Mouse (Mus musculus) myocyte (in vitro differentiated cells): ENCODE results near the gene Tlcd2. TPM values are rescaled to one million over a fixed set of nuclear protein-coding genes. Genes with fewer than 3 reads are reported as not detected.

Source experiments
- H3K27me3 ChIP-seq: one replicate; pipeline ENCODE4 v1.6.1; 2011; ENCODE audit not compliant: control insufficient read depth, insufficient read depth, insufficient read length
- H3K36me3 ChIP-seq: one replicate; pipeline ENCODE4 v1.6.1; 2011; ENCODE audit not compliant: control insufficient read depth, insufficient read depth
- H3K4me2 ChIP-seq: one replicate; pipeline ENCODE4 v1.6.1; 2011; ENCODE audit warnings: low read depth, control low read depth
- H3K4me3 ChIP-seq: one replicate; pipeline ENCODE4 v1.5.1; 2011; ENCODE audit warnings: mild to moderate bottlenecking, control low read depth, moderate library complexity
- H3K79me2 ChIP-seq: one replicate; pipeline ENCODE4 v1.6.1; 2011; ENCODE audit not compliant: control insufficient read depth, insufficient read depth
- H3ac ChIP-seq: one replicate; pipeline ENCODE4 v1.6.1; 2011; ENCODE audit not compliant: control insufficient read depth, insufficient read length
- CEBPB ChIP-seq: IDR thresholded peaks from 2 replicates; pipeline ENCODE4 v1.6.1; 2011; ENCODE audit warnings: mild to moderate bottlenecking, moderate library complexity; ENCODE audit not compliant: poor library complexity, insufficient read depth, severe bottlenecking
- E2F4 ChIP-seq: IDR thresholded peaks from one replicate; pipeline ENCODE4 v1.6.1; 2011; ENCODE audit warnings: mild to moderate bottlenecking, control low read depth, moderate library complexity; ENCODE audit not compliant: insufficient read depth
- MAX ChIP-seq: IDR thresholded peaks from one replicate; pipeline ENCODE4 v1.6.1; 2011; ENCODE audit warnings: low read depth, mild to moderate bottlenecking, control low read depth
- MYOD1 ChIP-seq, 3 experiments: IDR thresholded peaks; one replicate each; pipeline ENCODE4 v1.6.1; 2011; ENCODE audit warnings: control low read depth in 2 of 3, low read depth in 2 of 3, mild to moderate bottlenecking in 2 of 3, moderate library complexity in 1 of 3; ENCODE audit not compliant: insufficient read length in 2 of 3, control insufficient read depth in 1 of 3
- MYOG ChIP-seq, 3 experiments: IDR thresholded peaks; one replicate each; pipeline ENCODE4 v1.6.1; 2011; ENCODE audit warnings: control low read depth in 2 of 3, low read depth in 2 of 3, mild to moderate bottlenecking in 2 of 3; ENCODE audit not compliant: insufficient read length in 2 of 3, control insufficient read depth in 1 of 3, insufficient read depth in 1 of 3
- POLR2A ChIP-seq: IDR thresholded peaks from one replicate; pipeline ENCODE4 v1.6.1; 2011; ENCODE audit warnings: low read depth, mild to moderate bottlenecking, control low read depth, moderate library complexity; ENCODE audit not compliant: insufficient read length
- POLR2AphosphoS2 ChIP-seq: IDR thresholded peaks from one replicate; pipeline ENCODE4 v1.6.1; 2011; ENCODE audit warnings: low read depth, control low read depth; ENCODE audit not compliant: insufficient read length
- REST ChIP-seq: IDR thresholded peaks from one replicate; pipeline ENCODE4 v1.6.1; 2011; ENCODE audit warnings: mild to moderate bottlenecking, control low read depth, moderate library complexity; ENCODE audit not compliant: insufficient read depth, insufficient read length
- SRF ChIP-seq: IDR thresholded peaks from one replicate; pipeline ENCODE4 v1.6.1; 2011; ENCODE audit warnings: low read depth; ENCODE audit not compliant: control insufficient read depth, insufficient read length
- TCF12 ChIP-seq: IDR thresholded peaks from one replicate; pipeline ENCODE4 v1.6.1; 2011; ENCODE audit warnings: mild to moderate bottlenecking, control low read depth; ENCODE audit not compliant: poor library complexity, insufficient read depth, severe bottlenecking
- TCF3 ChIP-seq: IDR thresholded peaks from one replicate; pipeline ENCODE4 v1.6.1; 2011; ENCODE audit warnings: low read depth, control low read depth; ENCODE audit not compliant: insufficient read length
- USF1 ChIP-seq: IDR thresholded peaks from one replicate; pipeline ENCODE4 v1.6.1; 2011; ENCODE audit warnings: low read depth, mild to moderate bottlenecking, control low read depth, moderate library complexity
- polyA plus RNA-seq: library from polyadenylated mRNA; unstranded; fragments of >200 nt; fragmentation: generic; extraction: Trizol; gene quantifications from one replicate; pipeline ENCODE4 v1.2.1, GENCODE M21; 2012; ENCODE audit warnings: missing spikeins

The Tlcd2 gene
- polyA plus RNA-seq, 1 experiment = 2.9 TPM

- no peak for TF ChIP-seq TCF3
- TF ChIP-seq MAX = no peak
- no peak for TF ChIP-seq E2F4
- TF ChIP-seq USF1 = no peak
- TF ChIP-seq REST = no peak
- TF ChIP-seq MYOD1 (IDR thresholded peaks at IDR 0.05; ENCODE audit: control insufficient read depth in 1 of 3, insufficient read length in 2 of 3, low read depth in 2 of 3) = no peak
- H3K4me3 ChIP-seq = no peak within 1 kb of the TSS
- H3K4me2 ChIP-seq = no peak within 1 kb of the TSS
- no peaks in the 10 kb centered on the region for H3K79me2 ChIP-seq
- peaks cover 17% of the 10 kb centered on the region for H3K36me3 ChIP-seq
- no peaks in the 10 kb centered on the region for H3K27me3 ChIP-seq
- H3ac ChIP-seq = no peak within 1 kb of the TSS
Observed at GRCm38 (mm10) chr11:75439363-75439762, 22.2 kb upstream of the Tlcd2 start, which contains the start of gene Serpinf2. TSS of gene Serpinf2 (minus strand) at chr11:75439591.

- Histone ChIP-seq H3K36me3 (peaks cover 17% of the 10 kb centered on the region), H3K79me2 (no peaks in the 10 kb centered on the region), H3K27me3 (no peaks in the 10 kb centered on the region), H3ac (no peak overlapping the region), H3K4me3 (no peak overlapping the region), H3K4me2 (no peak overlapping the region)
- TF ChIP-seq MAX = no peak
- no peak for TF ChIP-seq REST
- TF ChIP-seq USF1 = no peak
- TF ChIP-seq SRF = no peak
- no peak for TF ChIP-seq MYOD1 (IDR thresholded peaks at IDR 0.05; ENCODE audit: control insufficient read depth in 1 of 3, insufficient read length in 2 of 3, low read depth in 2 of 3)
- no peak for TF ChIP-seq MYOG (IDR thresholded peaks at IDR 0.05; ENCODE audit: control insufficient read depth in 1 of 3, insufficient read depth in 1 of 3, insufficient read length in 2 of 3, low read depth in 2 of 3)
- no peak for TF ChIP-seq POLR2AphosphoS2
- TF ChIP-seq TCF3 = no peak
- TF ChIP-seq TCF12 = no peak
- no peak for TF ChIP-seq CEBPB
- no peak for TF ChIP-seq E2F4
- no peak for TF ChIP-seq POLR2A
Observed at GRCm38 (mm10) chr11:75439951-75440350, 21.6 kb upstream of the Tlcd2 start.

- Histone ChIP-seq H3ac (no peak overlapping the region), H3K36me3 (peaks cover 17% of the 10 kb centered on the region), H3K27me3 (no peaks in the 10 kb centered on the region), H3K79me2 (no peaks in the 10 kb centered on the region), H3K4me3 (no peak overlapping the region), H3K4me2 (no peak overlapping the region)
- TF ChIP-seq MAX = no peak
- TF ChIP-seq CEBPB = no peak
- no peak for TF ChIP-seq TCF3
- TF ChIP-seq SRF = no peak
- no peak for TF ChIP-seq MYOD1 (IDR thresholded peaks at IDR 0.05; ENCODE audit: control insufficient read depth in 1 of 3, insufficient read length in 2 of 3, low read depth in 2 of 3)
- TF ChIP-seq USF1 = no peak
- TF ChIP-seq POLR2A = no peak
- no peak for TF ChIP-seq REST
Observed at GRCm38 (mm10) chr11:75441034-75441433, 20.5 kb upstream of the Tlcd2 start.

- H3K27me3 ChIP-seq = no peaks in the 10 kb centered on the region
- no peak overlapping the region for H3K4me3 ChIP-seq
- no peak overlapping the region for H3K4me2 ChIP-seq
- H3ac ChIP-seq = no peak overlapping the region
- H3K79me2 ChIP-seq = no peaks in the 10 kb centered on the region
- H3K36me3 ChIP-seq = peaks cover 17% of the 10 kb centered on the region
- no peak for TF ChIP-seq USF1
- no peak for TF ChIP-seq MYOD1 (IDR thresholded peaks at IDR 0.05; ENCODE audit: control insufficient read depth in 1 of 3, insufficient read length in 2 of 3, low read depth in 2 of 3)
- TF ChIP-seq E2F4 = no peak
- no peak for TF ChIP-seq TCF12
- TF ChIP-seq POLR2AphosphoS2 = no peak
Observed at GRCm38 (mm10) chr11:75441601-75442000, 19.9 kb upstream of the Tlcd2 start.

GRCm38 (mm10) chr11:75443711-75444110 is 17.8 kb upstream of the Tlcd2 start:
- no peak overlapping the region for H3K4me3 ChIP-seq
- peaks cover 22% of the 10 kb centered on the region for H3K36me3 ChIP-seq
- no peaks in the 10 kb centered on the region for H3K27me3 ChIP-seq
- no peaks in the 10 kb centered on the region for H3K79me2 ChIP-seq
- no peak for TF ChIP-seq MYOD1 (IDR thresholded peaks at IDR 0.05; ENCODE audit: control insufficient read depth in 1 of 3, insufficient read length in 2 of 3, low read depth in 2 of 3)
- no peak for TF ChIP-seq MYOG (IDR thresholded peaks at IDR 0.05; ENCODE audit: control insufficient read depth in 1 of 3, insufficient read depth in 1 of 3, insufficient read length in 2 of 3, low read depth in 2 of 3)
- TF ChIP-seq POLR2AphosphoS2 = no peak
- H3ac ChIP-seq = no peak overlapping the region
- H3K4me2 ChIP-seq = no peak overlapping the region

GRCm38 (mm10) chr11:75448575-75448974 is 12.9 kb upstream of the Tlcd2 start:
- TF ChIP-seq SRF (no peak), MYOD1 (IDR thresholded peaks at IDR 0.05; ENCODE audit: control insufficient read depth in 1 of 3, insufficient read length in 2 of 3, low read depth in 2 of 3) (no peak), USF1 (no peak), REST (no peak), E2F4 (no peak), CEBPB (no peak), MAX (no peak), POLR2AphosphoS2 (no peak), TCF3 (no peak), MYOG (IDR thresholded peaks at IDR 0.05; ENCODE audit: control insufficient read depth in 1 of 3, insufficient read depth in 1 of 3, insufficient read length in 2 of 3, low read depth in 2 of 3) (no peak), POLR2A (no peak), TCF12 (no peak)
- Histone ChIP-seq H3K4me3 (no peak overlapping the region), H3ac (no peak overlapping the region), H3K27me3 (no peaks in the 10 kb centered on the region), H3K79me2 (peaks cover 9% of the 10 kb centered on the region), H3K36me3 (peaks cover 5% of the 10 kb centered on the region), H3K4me2 (no peak overlapping the region)
